Mouse (Mus musculus): ENCODE measurements around the gene Gm960.
"Not testable (repeated sequence)": the region's sequence is repeated elsewhere in the genome, so short reads cannot be mapped to it uniquely, and the experiment has no call there.

Gm960 gene

GRCm38 (mm10) chr19:4587426-4587825, 111.0 kb downstream of the Gm960 start:
- DNase-seq, result no peak

GRCm38 (mm10) chr19:4586783-4587182, 111.7 kb downstream of the Gm960 start:
- DNase-seq, result not testable (repeated sequence)

- no peak for DNase-seq
Observed at GRCm38 (mm10) chr19:4583856-4584255, 114.6 kb downstream of the Gm960 start.

- DNase-seq, result no peak
Observed at GRCm38 (mm10) chr19:4579296-4579695, 119.2 kb downstream of the Gm960 start.

- peak; percentile 41 to 60 for DNase-seq
Observed at GRCm38 (mm10) chr19:4578799-4579198, 119.7 kb downstream of the Gm960 start.
